Mouse (Mus musculus): ENCODE results near the gene Pex14.
A peak's percentile ranks its signal among the peaks of the same experiment; 100 is the strongest.

Pex14 gene

DNA sequence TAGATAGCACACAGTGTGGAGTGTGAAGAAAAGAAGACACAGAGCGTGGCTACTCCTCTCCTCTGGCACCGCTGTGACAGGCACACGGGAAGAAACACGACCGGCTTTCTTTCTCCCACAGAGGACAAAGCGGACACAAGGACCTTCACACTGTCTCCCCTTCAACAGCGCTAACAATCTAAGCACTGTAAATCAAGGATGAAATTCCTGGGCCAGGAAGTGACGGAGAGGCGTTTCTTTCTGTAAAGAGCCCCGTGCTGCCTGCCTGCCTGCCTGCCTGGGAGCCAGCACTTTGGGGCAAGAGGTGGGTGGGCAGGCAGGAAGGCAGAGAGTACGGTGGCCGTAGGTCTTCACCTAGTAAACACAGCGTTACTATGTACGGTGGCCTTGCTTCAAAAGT is 42.2 kb downstream of the Pex14 start:
- no peak for DNase-seq (ENCODE audit: low read depth, low spot score)

DNA sequence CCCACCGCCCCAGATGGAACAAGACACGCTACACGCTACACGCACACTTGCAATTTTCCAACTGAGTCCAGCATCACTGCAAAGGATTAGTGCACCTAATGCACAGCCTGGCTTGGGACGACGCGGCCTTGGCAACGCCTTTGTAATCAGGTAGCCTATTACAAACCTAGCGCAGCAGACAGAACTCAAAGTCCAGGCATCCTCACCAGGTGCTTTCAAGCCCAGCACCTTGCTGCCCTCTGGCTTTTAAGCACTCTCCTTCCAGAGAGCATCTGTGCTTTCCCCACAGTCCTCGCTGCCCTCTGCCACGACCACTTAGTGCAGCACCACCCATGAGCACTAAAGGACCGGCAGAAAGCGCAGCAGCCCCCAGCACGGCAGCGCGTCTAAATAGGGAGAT is 42.7 kb downstream of the Pex14 start:
- no peak for DNase-seq (ENCODE audit: low read depth, low spot score)

DNA sequence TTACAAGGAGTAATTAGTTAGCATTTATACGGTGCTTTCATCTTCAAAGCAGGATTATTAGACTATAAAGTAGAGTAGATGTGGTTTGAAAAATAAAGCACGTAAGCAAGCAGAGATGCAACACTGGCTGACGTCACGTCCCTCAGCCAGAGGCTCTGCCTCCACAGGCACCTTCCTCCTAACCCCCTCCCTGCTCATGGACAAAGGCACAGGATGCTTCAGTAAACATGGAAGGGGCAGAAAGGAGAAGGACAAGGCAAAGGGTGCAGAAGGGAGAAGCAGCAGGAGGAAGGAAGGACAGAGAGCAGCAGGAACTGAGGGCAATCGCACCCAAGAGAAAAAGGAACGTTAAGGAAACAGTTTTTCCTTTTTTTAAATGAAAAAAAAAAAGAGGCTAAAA is 43.8 kb downstream of the Pex14 start:
- no peak for DNase-seq (ENCODE audit: low read depth, low spot score)

DNA sequence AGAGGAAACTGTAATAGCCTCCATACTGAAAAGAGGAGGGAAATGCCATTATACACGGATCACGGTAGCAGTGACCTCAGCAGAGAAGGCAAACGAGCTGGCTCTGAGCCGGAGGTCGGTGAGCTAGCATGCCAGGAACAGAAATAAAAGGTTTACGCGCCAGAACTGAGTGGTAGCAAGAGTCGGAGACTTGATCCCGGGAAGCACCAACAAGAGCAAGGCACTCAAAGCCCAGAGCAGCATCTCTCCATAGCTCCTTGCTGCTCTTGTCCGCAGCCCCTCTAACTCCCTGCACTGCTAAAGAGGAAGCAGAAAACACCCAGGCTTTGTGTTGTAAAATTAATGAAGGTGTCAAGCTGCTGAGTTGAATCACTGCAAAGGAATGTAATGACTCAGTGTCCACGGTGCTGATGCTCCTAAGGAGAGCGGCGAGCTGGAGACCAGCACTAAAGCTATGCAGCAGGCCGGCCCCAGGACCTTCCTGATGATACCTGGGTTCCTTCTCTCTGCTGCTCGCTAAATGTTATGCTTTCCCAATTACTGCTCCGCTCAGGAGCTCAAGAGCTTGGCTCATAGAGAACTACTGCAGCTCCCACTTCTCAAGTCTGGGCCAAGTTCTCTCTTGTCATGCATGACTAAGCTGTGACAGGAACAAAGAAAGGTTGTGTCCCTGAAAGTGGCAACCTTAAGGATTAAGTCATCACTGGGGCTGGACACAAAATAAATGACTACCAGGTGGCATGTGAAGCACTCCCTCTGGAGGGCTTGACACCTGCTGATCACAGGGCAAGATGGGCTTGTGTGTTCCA is 50.1 kb downstream of the Pex14 start:
- DNase-seq (ENCODE audit: low read depth, low spot score), result peak; percentile 25

DNA sequence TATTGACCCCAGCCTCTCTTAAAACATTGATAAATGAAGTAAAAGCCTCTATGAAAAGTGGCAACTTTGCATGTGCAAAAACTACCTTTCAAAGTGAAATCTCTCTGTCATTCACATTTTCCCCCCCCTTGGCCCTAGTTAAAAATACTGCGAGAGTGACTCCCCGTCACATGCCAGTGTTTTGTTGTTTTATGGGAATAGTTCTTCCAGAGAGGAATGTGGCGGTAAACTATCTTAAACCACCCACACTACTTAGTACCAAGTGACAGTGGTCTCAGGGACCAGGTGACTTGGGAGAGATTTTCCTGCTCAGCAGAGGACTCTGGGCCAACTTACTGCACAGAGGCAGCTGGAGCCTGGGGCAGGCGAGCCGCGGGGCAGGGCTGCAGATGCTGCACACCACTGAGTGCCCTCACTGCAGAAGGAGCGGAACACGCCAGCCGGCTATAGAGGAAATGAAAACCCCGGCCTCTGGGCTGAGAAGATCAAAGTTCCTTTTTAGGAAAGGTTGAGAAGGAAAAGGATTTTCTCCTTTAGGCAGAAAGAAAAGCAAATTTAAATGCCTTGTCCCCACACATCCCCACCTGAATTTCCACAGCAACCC is 50.9 kb downstream of the Pex14 start:
- DNase-seq (ENCODE audit: low read depth, low spot score), result no peak

DNA sequence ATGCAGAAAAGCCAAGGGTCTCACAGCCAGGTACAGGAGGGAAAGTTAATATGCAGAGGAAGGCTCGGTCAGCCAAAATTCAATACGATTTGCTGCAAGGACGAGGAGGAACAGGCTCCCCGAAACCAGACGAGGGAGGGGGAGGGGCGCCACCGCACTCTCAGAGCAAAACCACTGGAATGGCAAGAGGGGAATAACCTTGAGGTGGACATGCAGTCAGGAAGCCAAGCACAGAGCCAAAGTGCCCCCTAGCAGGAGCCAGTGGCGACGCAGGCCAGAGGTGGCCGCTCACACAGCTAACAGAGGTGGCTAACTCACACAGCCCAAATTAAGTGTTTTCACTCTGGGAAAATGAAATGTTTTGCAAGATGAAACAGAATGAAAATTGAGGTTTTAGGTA is 52.3 kb downstream of the Pex14 start:
- DNase-seq (ENCODE audit: low read depth, low spot score), result peak; percentile 79

DNA sequence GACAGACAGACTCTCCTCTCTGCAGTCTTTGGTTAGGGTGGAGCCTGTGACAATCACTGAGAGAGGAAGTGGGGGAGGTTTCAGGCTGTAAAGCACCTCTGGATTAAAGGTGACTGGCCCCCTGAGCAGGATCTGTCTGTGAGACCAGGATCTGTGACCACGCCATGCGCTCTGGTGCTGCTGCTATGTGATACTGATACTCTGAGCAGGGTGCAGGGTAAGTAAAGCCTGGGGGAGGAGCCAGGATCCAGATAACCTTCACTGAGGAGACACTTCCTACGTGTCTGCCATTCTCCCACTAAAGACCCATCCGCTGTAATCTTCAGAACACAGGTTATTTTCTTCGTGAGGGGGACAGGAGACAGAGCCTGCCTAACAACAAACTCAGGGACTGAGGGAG is 53.8 kb downstream of the Pex14 start:
- peak; percentile 48 for DNase-seq (ENCODE audit: low read depth, low spot score)

DNA sequence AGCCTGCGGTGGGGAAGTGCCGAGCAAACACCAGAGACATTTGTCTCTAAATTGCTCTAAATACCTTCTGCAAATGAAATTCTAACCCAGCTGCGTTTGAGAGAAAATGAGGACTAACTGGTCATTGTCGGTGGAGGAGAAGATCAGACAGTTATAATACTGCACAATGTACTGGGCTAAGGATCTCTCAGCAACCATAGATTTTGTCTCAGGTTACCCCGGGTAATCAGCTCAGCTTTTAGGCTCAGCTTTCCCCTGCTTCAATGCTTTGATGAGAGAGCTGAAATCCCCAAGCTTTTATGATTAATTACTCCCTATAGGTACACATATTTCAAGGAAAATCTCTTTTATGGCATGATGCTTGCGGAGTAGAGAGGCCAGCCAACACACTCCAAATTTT is 59.4 kb downstream of the Pex14 start:
- no peak for DNase-seq (ENCODE audit: low read depth, low spot score)

DNA sequence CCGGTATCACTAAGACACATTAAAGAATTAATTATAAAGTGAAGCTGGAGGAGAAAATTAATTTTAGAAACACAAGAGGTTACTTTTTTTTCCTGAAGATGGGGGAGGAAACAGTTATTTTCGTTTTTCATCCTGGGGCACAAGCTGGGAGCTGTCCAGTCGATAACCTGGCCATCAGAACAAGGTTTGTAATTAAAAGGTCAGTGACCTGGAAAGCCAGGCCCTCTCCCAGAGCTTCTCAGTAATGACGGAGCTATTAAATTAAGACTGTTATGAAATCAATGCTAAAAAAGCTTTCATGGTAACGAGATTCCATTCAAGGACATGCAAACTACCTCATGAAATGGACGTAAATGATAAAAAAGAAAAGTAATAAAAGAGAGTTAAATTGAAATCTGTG is 62.0 kb downstream of the Pex14 start:
- no peak for DNase-seq (ENCODE audit: low read depth, low spot score)

DNA sequence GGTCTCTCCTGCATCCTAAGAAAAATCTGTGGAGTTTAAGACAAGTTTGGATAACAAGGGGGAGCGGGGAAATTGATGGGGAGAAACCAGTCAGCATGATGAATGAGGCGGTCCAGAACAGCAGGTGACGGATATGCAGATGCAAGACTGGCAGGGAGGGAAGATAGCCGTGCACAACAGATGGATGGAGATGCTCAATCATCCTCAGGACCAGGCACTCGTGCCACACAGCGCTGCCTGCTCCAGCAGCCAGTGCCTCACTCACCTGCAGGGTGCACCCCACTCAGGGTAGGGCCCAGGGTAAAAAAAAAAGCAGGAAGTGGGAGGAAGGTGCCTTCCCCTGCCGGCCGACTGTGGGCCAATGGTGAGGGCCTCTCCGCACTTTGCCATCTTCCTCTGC is 63.1 kb downstream of the Pex14 start:
- DNase-seq (ENCODE audit: low read depth, low spot score), result no peak

DNA sequence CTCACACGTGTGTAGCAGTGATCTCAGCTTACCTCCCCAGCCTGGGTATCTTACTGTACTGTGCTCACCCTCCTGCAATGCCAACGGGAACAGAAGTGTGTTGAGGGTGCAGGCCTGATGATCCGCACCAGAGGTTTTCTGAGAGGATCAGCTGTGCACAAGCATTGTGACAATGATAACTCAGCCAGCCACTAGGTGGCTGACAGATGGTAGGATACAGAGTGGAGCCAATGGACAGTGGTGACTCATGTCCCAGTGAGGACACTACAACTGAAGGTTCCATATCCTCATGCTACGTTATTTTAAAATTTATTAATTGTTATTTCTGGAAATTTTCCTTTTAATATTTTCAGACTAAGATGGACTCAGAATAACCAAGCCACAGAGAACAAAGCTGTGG is 68.2 kb downstream of the Pex14 start:
- no peak for DNase-seq (ENCODE audit: low read depth, low spot score)

DNA sequence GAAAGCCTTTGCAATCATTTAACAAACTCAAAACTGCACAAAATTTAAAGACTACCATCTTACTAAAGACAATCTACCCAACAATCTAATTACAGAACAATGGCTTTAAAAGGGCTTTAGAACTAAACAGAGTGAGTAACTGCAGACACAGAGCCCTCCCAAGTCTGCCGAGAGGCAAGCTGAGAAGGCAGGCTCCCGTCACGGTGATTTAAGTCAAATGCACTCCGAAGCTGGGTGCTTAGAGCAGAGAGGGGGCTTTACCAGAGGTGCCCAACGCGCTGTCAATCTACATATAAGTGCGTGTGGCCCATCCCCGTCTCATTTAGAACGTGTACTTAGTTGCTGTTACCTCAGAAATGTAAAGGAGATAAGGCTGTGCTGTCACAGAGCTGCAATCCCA is 72.1 kb downstream of the Pex14 start:
- DNase-seq (ENCODE audit: low read depth, low spot score), result no peak

DNA sequence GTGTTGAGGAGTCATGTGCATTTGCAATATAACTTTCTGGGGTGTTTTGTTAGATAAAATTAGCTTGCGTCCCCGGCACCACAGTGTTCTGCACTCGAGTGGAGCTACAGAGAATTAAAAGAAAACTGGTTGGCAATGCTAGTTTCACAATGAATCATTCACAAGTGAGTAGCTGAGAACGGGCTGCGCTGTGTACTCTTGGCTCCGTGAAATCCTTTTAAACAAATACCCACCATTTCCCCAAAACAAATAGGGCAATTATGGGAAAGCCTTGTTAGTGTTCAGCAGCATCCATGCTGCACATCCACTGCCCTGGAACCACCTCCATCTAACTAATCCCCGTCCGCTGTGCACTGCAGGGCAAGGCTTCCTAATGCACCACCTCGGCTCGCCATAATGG is 74.4 kb downstream of the Pex14 start:
- no peak for DNase-seq (ENCODE audit: low read depth, low spot score)

DNA sequence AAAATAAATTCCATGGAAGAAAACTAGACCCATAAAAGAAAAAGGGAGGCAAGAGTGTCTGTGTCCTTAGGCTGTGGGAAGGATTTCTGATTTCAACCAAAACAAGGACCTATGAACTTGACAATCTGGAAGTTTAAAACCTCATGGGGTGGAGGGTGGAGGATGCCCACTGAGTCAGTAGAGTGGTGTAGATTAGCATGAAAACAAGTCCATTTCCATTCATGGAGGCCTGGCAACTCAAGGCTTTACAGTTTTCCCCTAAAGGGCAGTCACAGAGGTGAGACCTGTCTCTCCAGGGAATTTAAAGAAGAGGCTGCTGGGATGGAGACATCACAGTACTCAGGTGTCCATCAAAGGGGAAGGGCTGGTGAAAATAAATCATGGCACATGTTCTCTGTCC is 78.7 kb downstream of the Pex14 start:
- peak; percentile 35 for DNase-seq (ENCODE audit: low read depth, low spot score)

DNA sequence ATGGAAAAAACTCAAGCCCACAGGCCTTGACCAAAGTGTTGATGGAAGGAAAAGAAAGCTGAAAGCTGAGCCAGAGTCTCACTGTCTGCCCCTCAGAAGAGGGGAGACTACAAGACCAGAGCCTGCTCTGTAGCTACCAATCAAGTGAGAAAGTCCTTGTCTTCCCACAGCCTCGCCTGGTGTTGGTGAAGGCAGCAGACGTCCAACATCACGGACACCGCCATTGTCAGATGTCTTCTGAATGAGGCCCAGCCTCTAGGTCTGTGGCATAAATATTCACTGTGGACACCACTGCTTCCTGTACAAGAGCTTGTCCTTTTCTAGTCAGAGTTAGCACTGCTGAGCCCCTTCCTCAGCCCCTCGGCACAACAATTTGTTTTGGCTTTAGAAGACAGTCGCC is 80.2 kb downstream of the Pex14 start:
- no peak for DNase-seq (ENCODE audit: low read depth, low spot score)

DNA sequence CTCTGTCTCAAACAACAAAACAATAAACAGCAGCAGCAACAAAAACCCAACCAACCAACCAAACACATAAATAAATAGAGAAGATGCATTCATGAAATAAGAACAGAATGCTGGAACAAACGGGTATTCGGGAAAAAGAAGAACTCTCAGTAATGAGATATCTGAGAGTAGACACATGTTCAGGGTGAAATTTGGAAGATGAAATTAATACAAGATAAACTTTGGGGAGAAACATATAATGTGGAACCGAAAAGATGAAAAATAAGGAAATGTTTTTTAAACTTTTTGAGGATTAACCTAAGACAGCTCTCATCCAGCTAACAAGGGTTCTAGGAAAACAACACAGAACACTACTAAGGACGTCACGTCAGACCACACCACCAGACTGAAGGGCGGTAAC is 92.9 kb downstream of the Pex14 start:
- DNase-seq (ENCODE audit: low read depth, low spot score), result no peak

DNA sequence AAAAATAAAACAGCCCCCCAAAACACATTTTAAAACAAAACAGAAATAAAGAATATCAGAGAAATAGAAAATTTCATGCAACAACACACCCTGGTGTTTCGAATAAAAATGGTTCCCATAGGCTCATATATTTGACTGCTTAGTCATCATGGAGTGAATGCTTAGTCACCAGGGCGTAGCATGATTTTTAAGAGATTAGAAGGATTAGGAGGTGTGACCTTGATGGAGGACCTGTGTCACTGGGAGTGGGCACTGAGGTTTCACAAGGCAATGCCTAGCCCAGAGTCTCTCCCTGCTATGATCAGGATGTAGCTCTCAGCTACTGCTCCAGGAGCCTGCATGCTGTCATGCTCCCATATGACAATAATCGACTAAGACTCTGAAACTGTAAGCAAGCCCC is 93.6 kb downstream of the Pex14 start:
- DNase-seq (ENCODE audit: low read depth, low spot score), result peak; percentile 30

DNA sequence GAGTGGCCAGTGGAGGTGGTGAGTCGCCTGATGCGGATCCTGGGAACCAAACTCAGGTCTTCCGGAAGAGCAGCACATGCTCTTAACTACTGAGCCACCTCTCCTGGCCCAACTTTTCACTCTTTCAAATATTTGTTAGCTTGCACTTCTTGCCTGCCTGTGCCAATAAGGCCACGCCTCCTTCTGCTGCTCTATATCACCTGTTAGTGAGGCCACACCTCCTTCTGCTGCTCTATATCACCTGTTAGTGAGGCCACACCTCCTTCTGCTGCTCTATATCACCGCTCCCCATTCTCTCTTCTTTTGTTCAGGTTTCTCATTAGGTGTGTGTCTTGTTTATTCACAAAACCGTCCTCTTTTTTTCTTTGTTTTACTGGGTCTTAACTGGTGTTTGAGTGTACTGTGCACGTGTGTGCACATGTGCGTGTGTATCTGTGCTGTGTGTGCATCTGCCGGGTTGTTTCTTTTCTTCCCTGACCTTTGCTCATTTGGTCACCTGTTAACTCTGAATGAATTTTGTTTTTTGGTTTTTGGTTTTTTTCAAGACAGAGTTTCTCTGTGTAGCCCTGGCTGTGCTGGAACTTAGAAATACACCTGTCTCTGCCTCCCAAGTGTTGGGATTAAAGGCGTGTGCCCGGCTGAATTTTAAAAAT is 97.1 kb downstream of the Pex14 start:
- no peak for DNase-seq (ENCODE audit: low read depth, low spot score)

DNA sequence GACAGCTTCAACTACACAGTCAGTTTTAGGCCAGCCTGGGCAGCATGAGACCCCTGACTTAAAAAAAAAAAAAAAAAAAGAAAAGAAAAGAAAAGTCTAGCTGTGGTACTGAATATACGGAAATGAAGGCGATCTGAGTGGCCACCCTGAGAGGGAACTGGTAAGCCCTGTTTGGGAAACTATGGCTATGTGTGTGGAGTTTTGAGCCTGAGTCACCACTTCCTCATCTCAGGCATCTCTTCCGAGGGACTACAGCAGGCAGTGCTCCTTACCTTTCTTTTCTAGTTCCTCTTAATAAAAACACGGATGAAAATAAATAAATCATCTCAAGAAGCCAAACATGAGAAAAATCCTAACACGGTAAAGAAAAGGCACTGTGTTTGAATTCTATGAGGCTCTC is 98.2 kb downstream of the Pex14 start:
- DNase-seq (ENCODE audit: low read depth, low spot score), result no peak

DNA sequence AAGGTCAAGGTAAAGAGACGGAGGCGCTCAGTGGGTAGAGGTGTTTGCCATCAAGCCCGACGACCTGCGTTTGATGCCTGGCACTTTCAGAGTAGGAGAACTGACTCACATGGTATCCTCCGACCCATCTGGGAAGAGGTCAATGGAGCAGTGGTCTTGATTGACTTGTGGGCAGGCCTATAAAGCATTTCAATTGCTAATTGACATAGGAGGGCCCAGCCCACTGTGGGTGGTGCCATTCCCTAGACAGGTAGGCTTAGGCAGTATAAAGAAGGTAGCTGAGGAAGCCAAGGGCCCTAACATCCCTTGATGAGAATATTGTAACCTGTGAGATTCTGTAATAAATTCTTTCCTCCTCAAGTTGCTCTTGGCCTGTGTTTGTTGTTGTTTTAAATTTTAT is 98.9 kb downstream of the Pex14 start:
- DNase-seq (ENCODE audit: low read depth, low spot score), result peak; percentile 49

DNA sequence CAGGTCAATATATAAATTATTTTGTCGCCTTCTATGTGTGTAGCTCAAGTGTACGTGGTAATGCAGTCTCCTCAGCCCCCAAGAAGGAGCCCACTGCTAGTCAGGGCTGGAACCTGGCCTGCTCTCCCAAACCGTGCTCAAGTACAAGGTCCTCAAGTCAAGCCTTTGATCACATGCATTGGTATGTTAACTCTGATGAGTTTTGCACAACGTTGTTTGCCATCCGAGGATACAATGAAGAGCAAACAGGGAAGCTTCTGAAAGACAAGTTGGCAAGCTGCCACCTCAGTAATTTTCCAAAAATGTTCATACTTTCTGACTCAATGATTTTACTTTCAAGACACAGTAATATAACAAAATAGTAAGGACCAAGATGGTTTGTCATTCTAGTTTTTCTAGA is 105.7 kb downstream of the Pex14 start:
- DNase-seq (ENCODE audit: low read depth, low spot score), result no peak

DNA sequence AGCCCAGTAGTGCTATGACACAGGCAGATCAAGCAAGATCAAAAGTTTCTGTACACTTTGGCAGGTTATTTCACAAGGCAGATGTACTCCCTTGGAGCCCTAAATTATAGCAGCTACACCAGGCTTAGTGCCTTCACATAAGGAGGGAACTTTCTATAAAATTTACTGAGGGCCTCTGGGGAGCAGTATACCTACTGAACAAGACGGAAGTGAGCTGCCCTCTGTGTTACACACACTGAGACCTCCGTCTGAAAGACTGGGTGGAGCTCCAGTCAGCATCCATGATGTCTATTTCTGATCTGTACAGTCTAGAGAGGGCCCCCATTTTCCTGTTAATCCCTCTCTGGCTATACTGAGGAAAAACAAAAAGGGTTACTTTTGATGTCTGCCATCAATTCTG is 109.6 kb downstream of the Pex14 start:
- DNase-seq (ENCODE audit: low read depth, low spot score), result no peak
